Mouse (Mus musculus) forebrain, embryonic 14.5 days (tissue): ENCODE data around the gene Sertad2. TPM values are rescaled to one million over a fixed set of nuclear protein-coding genes. Genes with fewer than 3 reads are reported as not detected.
A peak's percentile ranks its signal among the peaks of the same experiment; 100 is the strongest.

Source experiments
- ATAC-seq: fragments of 200-750 bp; cut with Nextera tagmentation; 2 replicates; pipeline ENCODE4 v1.8.0; 2017; ENCODE audit warnings: mild to moderate bottlenecking, moderate library complexity
- DNase-seq: peaks from one replicate; pipeline ENCODE4 v3.0.0-alpha.2; 2015; ENCODE audit warnings: low spot score
- H3K27ac ChIP-seq: fragments of 300-500 bp; sonication (generic); 2 replicates; pipeline ENCODE4 v1.5.1; 2014; ENCODE audit warnings: low read depth, mild to moderate bottlenecking, control low read depth, low read length, moderate library complexity
- H3K27me3 ChIP-seq: fragments of 300-500 bp; sonication (generic); replicated peaks from 2 replicates; pipeline ENCODE4 v1.6.1; 2014; ENCODE audit warnings: low read length, control low read depth, mixed read lengths; ENCODE audit not compliant: control insufficient read depth, insufficient read depth
- H3K36me3 ChIP-seq: fragments of 300-500 bp; sonication (generic); 2 replicates; pipeline ENCODE4 v1.6.1; 2014; ENCODE audit warnings: low read length, control low read depth; ENCODE audit not compliant: control insufficient read depth, insufficient read depth
- H3K4me1 ChIP-seq: fragments of 300-500 bp; sonication (generic); 2 replicates; pipeline ENCODE4 v1.6.1; 2014; ENCODE audit warnings: antibody characterized with exemption, low read length, control low read depth; ENCODE audit not compliant: control insufficient read depth, insufficient read depth
- H3K4me2 ChIP-seq: fragments of 300-500 bp; sonication (generic); 2 replicates; pipeline ENCODE4 v1.6.1; 2014; ENCODE audit warnings: mild to moderate bottlenecking, control low read depth, low read length
- H3K4me3 ChIP-seq: fragments of 300-500 bp; sonication (generic); 2 replicates; pipeline ENCODE4 v1.5.1; 2014; ENCODE audit warnings: low read depth, low read length, control low read depth
- H3K9ac ChIP-seq: fragments of 300-500 bp; sonication (generic); 2 replicates; pipeline ENCODE4 v1.6.1; 2014; ENCODE audit warnings: mild to moderate bottlenecking, low read length, control low read depth, moderate library complexity
- H3K9me3 ChIP-seq: fragments of 300-500 bp; sonication (generic); replicated peaks from 2 replicates; pipeline ENCODE4 v1.6.1; 2016; ENCODE audit warnings: low read length, control low read depth, mixed read lengths; ENCODE audit not compliant: control insufficient read depth
- WGBS: fragments of 180-500 bp; shearing (Covaris S2); extraction: QIAGEN DNeasy Blood & Tissue Kit; methylation state at CpG from one replicate; pipeline ENCODE4 v1.1.7; 2014; 5-methylcytosine and 5-hydroxymethylcytosine counted together
- polyA plus RNA-seq: library from polyadenylated mRNA; unstranded; fragments of >200 nt; fragmentation: Nextera tagmentation; extraction: Ambion mirVana; gene quantifications from 2 replicates; pipeline ENCODE4 v1.2.1, GENCODE M21; 2014

Sertad2 gene
- polyA plus RNA-seq, 1 experiment from 2014 or later = 23.2 TPM

DNA sequence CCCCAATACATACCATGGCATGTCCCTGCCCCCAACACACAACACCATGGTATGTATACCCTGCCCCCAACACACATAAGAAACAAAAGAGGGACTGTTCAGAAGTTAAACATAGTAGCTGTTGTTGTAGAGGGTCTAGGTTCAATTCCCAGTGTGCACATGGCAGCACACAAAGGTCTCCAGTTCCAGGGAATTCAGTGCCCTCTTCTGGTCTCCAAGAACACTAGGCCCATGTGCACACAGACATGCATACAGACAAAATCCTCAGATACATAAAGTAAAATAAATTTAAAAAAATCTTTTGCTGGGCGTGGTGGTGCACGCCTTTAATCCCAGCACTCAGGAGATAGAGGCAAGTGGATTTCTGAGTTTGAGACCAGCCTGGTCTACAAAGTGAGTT is 39.7 kb downstream of the Sertad2 start:
- no peaks in the 10 kb centered on the region for H3K9me3 ChIP-seq
- no peak for DNase-seq
- no peak overlapping the region for H3K9ac ChIP-seq
- 97% methylated on average over 2 of the region's 2 CpGs for WGBS
- H3K4me1 ChIP-seq = no peaks in the 10 kb centered on the region
- H3K4me3 ChIP-seq = no peak overlapping the region
- no peaks in the 10 kb centered on the region for H3K36me3 ChIP-seq
- H3K27me3 ChIP-seq = no peaks in the 10 kb centered on the region
- H3K4me2 ChIP-seq = no peak overlapping the region
- H3K27ac ChIP-seq = no peak overlapping the region
- ATAC-seq = no peak

DNA sequence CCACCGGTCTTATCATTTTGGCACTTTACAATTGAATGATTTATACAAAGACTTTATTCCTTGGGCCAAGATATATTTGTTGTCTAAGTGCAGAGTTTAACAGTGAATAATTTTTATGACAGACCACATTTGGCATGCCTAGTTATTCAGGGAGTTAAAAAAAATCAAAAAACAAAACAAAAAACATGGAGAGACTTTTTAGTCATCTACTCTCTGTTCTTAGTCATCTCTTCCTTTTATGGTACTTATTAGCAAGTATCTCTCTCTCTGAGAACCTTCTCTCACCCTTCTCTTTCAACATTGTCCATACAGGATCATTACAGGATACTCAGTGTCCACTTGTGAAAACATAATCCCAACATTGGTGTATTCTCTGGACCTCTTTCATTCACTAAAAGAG is 42.2 kb downstream of the Sertad2 start:
- no peaks in the 10 kb centered on the region for H3K4me1 ChIP-seq
- ATAC-seq (no peak), DNase-seq (no peak)
- H3K4me3 ChIP-seq = no peak overlapping the region
- no peak overlapping the region for H3K9ac ChIP-seq
- H3K27me3 ChIP-seq = no peaks in the 10 kb centered on the region
- H3K4me2 ChIP-seq = no peak overlapping the region
- no peaks in the 10 kb centered on the region for H3K36me3 ChIP-seq
- H3K9me3 ChIP-seq = no peaks in the 10 kb centered on the region
- WGBS = 84% methylated on average over 1 of the region's 1 CpGs
- no peak overlapping the region for H3K27ac ChIP-seq

- ATAC-seq (no peak), DNase-seq (no peak)
- Histone ChIP-seq H3K36me3 (no peaks in the 10 kb centered on the region), H3K4me2 (no peak overlapping the region), H3K9ac (no peak overlapping the region), H3K9me3 (no peaks in the 10 kb centered on the region), H3K27me3 (no peaks in the 10 kb centered on the region), H3K4me1 (no peaks in the 10 kb centered on the region), H3K4me3 (no peak overlapping the region), H3K27ac (no peak overlapping the region)
These were observed 43.1 kb downstream of the Sertad2 start for GRCm38 (mm10) chr11:20586180-20586579.

DNA sequence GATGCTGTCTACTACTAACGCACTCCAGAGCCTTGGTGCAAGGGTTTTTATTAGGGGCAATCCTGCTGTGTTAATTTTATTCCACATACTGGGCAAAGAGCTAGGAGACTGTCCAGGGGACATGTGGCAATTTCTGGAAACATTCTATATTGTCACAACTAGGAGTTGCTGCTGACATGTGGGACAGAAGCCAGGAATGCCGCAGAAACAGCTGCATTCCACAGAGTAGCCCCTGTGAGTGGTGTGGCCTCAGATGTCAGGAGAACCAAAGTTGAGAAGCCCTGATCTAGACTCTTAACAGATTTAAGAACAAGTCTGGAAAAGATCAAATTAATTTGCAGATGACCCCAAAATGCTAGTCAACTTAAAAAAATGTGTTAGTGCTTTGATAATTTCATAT is 46.3 kb downstream of the Sertad2 start:
- no peaks in the 10 kb centered on the region for H3K9me3 ChIP-seq
- 70% methylated on average over 2 of the region's 2 CpGs for WGBS

GRCm38 (mm10) chr11:20592010-20592409 is 49.0 kb downstream of the Sertad2 start:
- no peak overlapping the region for H3K27ac ChIP-seq
- WGBS = 69% methylated on average over 3 of the region's 3 CpGs
- DNase-seq (no peak), ATAC-seq (no peak)
- H3K4me2 ChIP-seq = no peak overlapping the region
- no peaks in the 10 kb centered on the region for H3K36me3 ChIP-seq
- H3K27me3 ChIP-seq = no peaks in the 10 kb centered on the region
- no peaks in the 10 kb centered on the region for H3K9me3 ChIP-seq
- no peak overlapping the region for H3K9ac ChIP-seq
- H3K4me3 ChIP-seq = no peak overlapping the region
- no peaks in the 10 kb centered on the region for H3K4me1 ChIP-seq

More for the DNA sequence above, 46.3 kb downstream of the Sertad2 start:
- no peak for ATAC-seq
- no peak overlapping the region for H3K9ac ChIP-seq
- no peak overlapping the region for H3K27ac ChIP-seq
- DNase-seq = no peak
- no peaks in the 10 kb centered on the region for H3K27me3 ChIP-seq
- no peaks in the 10 kb centered on the region for H3K4me1 ChIP-seq
- H3K4me2 ChIP-seq = no peak overlapping the region
- H3K4me3 ChIP-seq = no peak overlapping the region
- no peaks in the 10 kb centered on the region for H3K36me3 ChIP-seq

- H3K27me3 ChIP-seq = no peaks in the 10 kb centered on the region
- H3K4me3 ChIP-seq = no peak overlapping the region
- H3K27ac ChIP-seq = no peak overlapping the region
- WGBS = 80% methylated on average over 22 of the region's 22 CpGs
- DNase-seq (no peak), ATAC-seq (no peak)
- no peaks in the 10 kb centered on the region for H3K36me3 ChIP-seq
- H3K4me2 ChIP-seq = no peak overlapping the region
- H3K9ac ChIP-seq = no peak overlapping the region
- no peaks in the 10 kb centered on the region for H3K9me3 ChIP-seq
- H3K4me1 ChIP-seq = no peaks in the 10 kb centered on the region
These were observed 51.5 kb downstream of the Sertad2 start for GRCm38 (mm10) chr11:20594229-20595201.

DNA sequence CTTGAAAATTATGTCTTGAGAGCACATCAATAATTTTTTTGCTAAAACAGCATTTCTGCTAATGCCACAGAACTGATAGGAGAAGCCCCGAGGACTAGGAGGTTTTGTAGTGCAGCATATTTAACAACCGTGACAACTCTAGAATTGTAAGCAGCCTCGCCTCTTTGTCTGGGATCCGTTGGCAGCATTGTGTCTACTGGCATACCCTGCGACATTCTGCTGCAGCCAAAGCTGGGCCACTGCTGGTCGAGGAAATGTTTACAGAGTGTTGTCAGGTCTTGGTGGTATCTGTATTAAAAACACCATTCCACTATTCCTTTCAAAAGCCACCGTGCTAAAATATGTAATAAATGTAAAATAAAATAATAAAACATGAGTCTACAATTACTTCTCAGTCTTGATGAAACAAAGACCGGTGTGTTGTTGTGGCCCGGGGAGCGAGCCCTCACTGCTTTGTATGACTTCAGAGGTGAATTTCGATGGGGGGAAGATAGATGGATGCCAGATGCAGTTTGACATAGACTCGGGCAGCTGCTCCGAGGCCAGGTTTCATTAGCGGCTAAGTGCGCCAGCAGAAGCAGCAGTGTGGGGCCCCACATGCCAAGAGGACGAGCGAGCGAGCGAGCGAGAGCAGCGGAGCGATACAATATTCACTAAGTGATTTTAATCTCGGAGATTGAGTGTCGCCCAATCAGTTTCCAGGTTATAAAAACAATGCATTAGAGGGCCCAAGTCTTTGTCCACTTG is 60.2 kb downstream of the Sertad2 start:
- 72% methylated on average over 24 of the region's 24 CpGs for WGBS
- ATAC-seq (peak; percentile 73), DNase-seq (peak; percentile 67)
- H3K9me3 ChIP-seq = no peaks in the 10 kb centered on the region
- peak overlapping the region; percentile 52; the same call in 1 of the 2 replicates for H3K27ac ChIP-seq
- H3K4me2 ChIP-seq = no peak overlapping the region
- no peaks in the 10 kb centered on the region for H3K4me1 ChIP-seq
- H3K9ac ChIP-seq = no peak overlapping the region
- no peaks in the 10 kb centered on the region for H3K27me3 ChIP-seq
- H3K4me3 ChIP-seq = no peak overlapping the region
- H3K36me3 ChIP-seq = no peaks in the 10 kb centered on the region

GRCm38 (mm10) chr11:20604119-20604518 is 61.1 kb downstream of the Sertad2 start:
- no peak overlapping the region for H3K27ac ChIP-seq

DNA sequence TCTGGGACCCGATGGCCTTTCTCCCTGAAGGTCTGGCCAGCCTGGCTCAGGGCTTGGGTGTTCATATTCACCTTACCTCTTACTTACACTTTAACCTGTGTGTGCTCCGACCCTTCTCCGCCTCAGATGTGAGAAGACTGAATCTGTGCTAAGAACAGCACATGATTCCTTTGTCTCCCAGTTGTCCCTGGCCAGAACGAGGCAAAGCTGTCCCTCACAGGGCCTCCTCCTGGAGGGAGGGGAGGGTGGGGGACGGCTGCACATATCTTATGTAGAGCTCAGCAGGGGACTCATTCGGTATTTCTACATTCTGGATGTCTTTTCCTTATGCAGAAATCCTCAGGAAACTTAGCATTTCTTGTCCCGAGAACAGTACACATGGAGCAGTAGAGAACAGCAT is 62.6 kb downstream of the Sertad2 start:
- no peaks in the 10 kb centered on the region for H3K9me3 ChIP-seq
- no peaks in the 10 kb centered on the region for H3K36me3 ChIP-seq
- no peak overlapping the region for H3K4me2 ChIP-seq
- H3K4me3 ChIP-seq = no peak overlapping the region
- no peak overlapping the region for H3K9ac ChIP-seq
- DNase-seq = no peak
- no peaks in the 10 kb centered on the region for H3K27me3 ChIP-seq
- no peaks in the 10 kb centered on the region for H3K4me1 ChIP-seq
- no peak overlapping the region for H3K27ac ChIP-seq
- ATAC-seq = no peak
- WGBS = 59% methylated on average over 7 of the region's 7 CpGs

More at GRCm38 (mm10) chr11:20604119-20604518, 61.1 kb downstream of the Sertad2 start:
- Histone ChIP-seq H3K4me1 (no peaks in the 10 kb centered on the region), H3K4me2 (no peak overlapping the region), H3K27me3 (no peaks in the 10 kb centered on the region), H3K4me3 (no peak overlapping the region), H3K9ac (no peak overlapping the region), H3K36me3 (no peaks in the 10 kb centered on the region), H3K9me3 (no peaks in the 10 kb centered on the region)
- DNase-seq (no peak), ATAC-seq (no peak)
- 82% methylated on average over 4 of the region's 4 CpGs for WGBS
